Mouse (Mus musculus) embryonic facial prominence, embryonic 13.5 days (tissue): Measurements from ENCODE around the gene Map6. TPM values are rescaled to one million over a fixed set of nuclear protein-coding genes. Genes with fewer than 3 reads are reported as not detected.
A peak's percentile ranks its signal among the peaks of the same experiment; 100 is the strongest.

Source experiments
- ATAC-seq: fragments of 200-750 bp; cut with Nextera tagmentation; 2 replicates; pipeline ENCODE4 v1.8.0; 2017; ENCODE audit warnings: low read depth; ENCODE audit not compliant: insufficient number of reproducible peaks, insufficient read depth, low FRiP score, low TSS enrichment
- H3K27ac ChIP-seq: fragments of 300-500 bp; sonication (generic); 2 replicates; pipeline ENCODE4 v1.5.1; 2015; ENCODE audit warnings: moderate library complexity, mild to moderate bottlenecking, inconsistent platforms
- H3K27me3 ChIP-seq: fragments of 300-500 bp; sonication (generic); 2 replicates; pipeline ENCODE4 v1.6.1; 2015; ENCODE audit warnings: mild to moderate bottlenecking, inconsistent platforms
- H3K36me3 ChIP-seq: fragments of 300-500 bp; sonication (generic); 2 replicates; pipeline ENCODE4 v1.6.1; 2015; ENCODE audit warnings: mild to moderate bottlenecking, inconsistent platforms
- H3K4me1 ChIP-seq: fragments of 300-500 bp; sonication (generic); 2 replicates; pipeline ENCODE4 v1.6.1; 2015; ENCODE audit warnings: inconsistent platforms
- H3K4me2 ChIP-seq: fragments of 300-500 bp; sonication (generic); 2 replicates; pipeline ENCODE4 v1.6.1; 2015; ENCODE audit warnings: moderate library complexity, mild to moderate bottlenecking, inconsistent platforms
- H3K4me3 ChIP-seq: fragments of 300-500 bp; sonication (generic); 2 replicates; pipeline ENCODE4 v1.5.1; 2015; ENCODE audit warnings: mild to moderate bottlenecking, inconsistent platforms
- H3K9ac ChIP-seq: fragments of 300-500 bp; sonication (generic); 2 replicates; pipeline ENCODE4 v1.6.1; 2015; ENCODE audit warnings: mild to moderate bottlenecking, inconsistent platforms
- H3K9me3 ChIP-seq: fragments of 300-500 bp; sonication (generic); 2 replicates; pipeline ENCODE4 v1.6.1; 2016; ENCODE audit warnings: inconsistent platforms
- WGBS: fragments of 180-500 bp; shearing (Covaris S2); methylation state at CpG from one replicate; pipeline ENCODE4 v1.1.7; 2015; ENCODE audit warnings: mixed read lengths; 5-methylcytosine and 5-hydroxymethylcytosine counted together
- polyA plus RNA-seq: library from polyadenylated mRNA; unstranded; fragments of >200 nt; fragmentation: Nextera tagmentation; extraction: Ambion mirVana; gene quantifications from 2 replicates; pipeline ENCODE4 v1.2.1, GENCODE M21; 2015

Map6 gene
- polyA plus RNA-seq, 1 experiment from 2014 or later: 3.9 TPM

GRCm38 (mm10) chr7:99267897-99268505 lies 754 bp downstream of the Map6 start:
- Histone ChIP-seq H3K36me3 (no peaks in the 10 kb centered on the region), H3K4me3 (peak overlapping the region; percentile 52), H3K4me2 (peak overlapping the region; percentile 86), H3K9me3 (no peaks in the 10 kb centered on the region), H3K27me3 (peaks cover 79% of the 10 kb centered on the region), H3K4me1 (peaks cover 28% of the 10 kb centered on the region), H3K9ac (peak overlapping the region; percentile 61), H3K27ac (no peak overlapping the region)
- WGBS: under 1% methylated on average over 57 of the region's 59 CpGs
- ATAC-seq: peak; percentile 60

DNA sequence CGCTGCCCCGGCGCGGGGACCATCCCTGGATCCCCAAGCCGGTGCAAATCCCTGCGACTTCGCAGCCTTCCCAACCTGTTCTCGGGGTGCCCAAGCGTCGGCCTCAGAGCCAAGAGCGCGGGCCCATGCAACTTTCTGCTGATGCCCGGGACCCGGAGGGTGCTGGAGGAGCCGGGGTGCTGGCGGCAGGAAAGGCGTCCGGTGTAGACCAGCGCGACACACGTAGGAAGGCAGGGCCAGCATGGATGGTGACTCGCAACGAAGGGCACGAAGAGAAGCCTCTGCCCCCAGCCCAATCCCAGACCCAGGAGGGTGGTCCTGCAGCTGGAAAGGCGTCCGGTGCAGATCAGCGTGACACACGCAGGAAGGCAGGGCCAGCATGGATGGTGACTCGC lies 1.3 kb downstream of the Map6 start:
- peaks cover 79% of the 10 kb centered on the region for H3K27me3 ChIP-seq
- H3K36me3 ChIP-seq: no peaks in the 10 kb centered on the region
- peaks cover 28% of the 10 kb centered on the region for H3K4me1 ChIP-seq
- no peak for ATAC-seq
- WGBS: under 1% methylated on average over 29 of the region's 29 CpGs
- no peak overlapping the region for H3K27ac ChIP-seq
- peak overlapping the region; percentile 52 for H3K4me3 ChIP-seq
- H3K9me3 ChIP-seq: no peaks in the 10 kb centered on the region
- H3K4me2 ChIP-seq: peak overlapping the region; percentile 86
- peak overlapping the region; percentile 61 for H3K9ac ChIP-seq

DNA sequence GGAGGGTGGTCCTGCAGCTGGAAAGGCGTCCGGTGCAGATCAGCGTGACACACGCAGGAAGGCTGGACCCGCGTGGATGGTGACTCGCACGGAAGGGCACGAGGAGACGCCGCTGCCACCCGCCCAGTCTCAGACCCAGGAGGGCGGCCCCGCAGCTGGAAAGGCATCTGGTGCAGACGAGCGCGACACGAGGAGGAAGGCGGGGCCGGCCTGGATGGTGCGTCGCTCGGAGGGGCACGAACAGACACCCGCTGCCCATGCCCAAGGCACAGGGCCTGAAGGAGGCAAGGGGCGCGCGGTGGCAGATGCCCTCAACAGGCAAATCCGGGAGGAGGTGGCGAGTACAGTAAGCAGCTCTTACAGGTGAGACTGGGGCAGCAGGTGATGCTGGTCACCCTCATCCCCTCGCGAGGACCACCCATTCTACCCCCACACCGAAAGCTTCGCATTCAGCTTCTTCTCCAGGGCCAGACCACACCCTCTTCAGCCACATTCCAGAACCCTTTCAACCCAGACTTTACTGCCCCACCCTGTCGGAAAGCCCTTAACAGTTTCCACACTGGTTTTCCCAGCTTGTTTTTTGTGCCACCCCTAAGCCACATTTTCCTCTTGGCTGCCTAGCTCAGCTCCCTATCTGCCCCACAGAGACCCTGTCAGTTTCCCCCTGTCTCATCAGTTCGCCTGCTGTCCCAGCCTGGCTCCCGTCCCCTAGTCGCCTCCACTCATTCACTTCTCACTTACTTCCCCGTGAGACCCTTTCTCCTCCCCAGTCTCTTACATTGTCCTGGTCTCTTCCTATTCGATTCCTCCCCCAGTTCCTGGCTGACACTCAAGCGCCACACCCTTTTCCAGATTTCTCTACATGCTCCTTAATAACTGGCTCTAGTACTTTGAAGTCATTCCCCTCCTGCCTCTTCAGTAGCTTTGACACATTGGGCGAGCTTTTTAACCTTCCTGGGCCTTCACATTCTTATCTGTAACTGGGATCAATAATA lies 2.0 kb downstream of the Map6 start:
- Histone ChIP-seq H3K9me3 (no peaks in the 10 kb centered on the region), H3K9ac (peak overlapping the region; percentile 61; the same call in 1 of the 2 replicates), H3K4me2 (peak overlapping the region; percentile 86), H3K27me3 (peaks cover 81% of the 10 kb centered on the region), H3K27ac (no peak overlapping the region), H3K36me3 (no peaks in the 10 kb centered on the region), H3K4me1 (peaks cover 28% of the 10 kb centered on the region), H3K4me3 (peak overlapping the region; percentile 52)
- no peak for ATAC-seq
- 5% methylated on average over 42 of the region's 42 CpGs for WGBS

DNA sequence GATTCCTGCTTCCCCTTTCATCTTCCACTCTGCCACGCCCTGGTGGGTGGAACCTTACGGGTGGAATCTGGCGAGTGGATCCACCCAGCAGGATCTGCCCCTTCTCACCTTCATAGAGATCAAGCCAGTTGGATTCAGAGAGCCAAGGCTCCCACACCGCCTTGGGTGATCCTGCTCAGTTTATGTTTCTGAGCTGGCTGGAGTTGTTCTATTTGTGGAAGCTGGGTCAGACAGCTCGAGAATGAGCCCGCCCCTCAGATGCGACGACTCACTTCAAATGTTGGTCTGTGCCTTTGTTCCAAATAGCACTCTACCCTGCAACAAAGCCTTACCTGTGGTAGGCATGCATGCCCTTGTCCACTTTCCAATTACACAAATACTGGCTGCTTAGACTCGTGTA lies 4.4 kb downstream of the Map6 start:
- no peak for ATAC-seq
- H3K4me2 ChIP-seq: no peak overlapping the region
- H3K9me3 ChIP-seq: no peaks in the 10 kb centered on the region
- H3K4me3 ChIP-seq: no peak overlapping the region
- H3K9ac ChIP-seq: no peak overlapping the region
- H3K4me1 ChIP-seq: peaks cover 28% of the 10 kb centered on the region
- H3K27me3 ChIP-seq: peaks cover 62% of the 10 kb centered on the region
- no peaks in the 10 kb centered on the region for H3K36me3 ChIP-seq
- WGBS: 64% methylated on average over 9 of the region's 9 CpGs
- no peak overlapping the region for H3K27ac ChIP-seq

DNA sequence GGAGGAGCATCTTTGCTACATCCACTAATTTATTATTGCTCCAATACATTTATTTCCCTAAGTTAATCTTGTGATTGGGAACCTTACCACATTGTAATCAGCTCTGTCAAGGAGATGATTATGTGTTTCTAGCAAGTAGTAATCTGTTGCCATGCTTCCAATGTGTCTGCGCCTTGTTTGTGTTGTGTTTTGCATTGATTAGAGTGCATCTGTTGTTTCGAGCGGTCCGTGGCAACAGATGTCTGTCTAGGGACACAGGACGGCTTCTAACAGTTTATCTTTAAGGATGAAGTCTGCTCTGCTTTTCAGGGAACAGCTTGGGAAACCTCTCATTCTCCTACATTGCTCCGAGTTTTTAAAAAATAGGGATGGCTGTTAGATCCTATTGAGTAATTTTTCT lies 7.9 kb downstream of the Map6 start:
- WGBS: 60% methylated on average over 6 of the region's 6 CpGs
- no peaks in the 10 kb centered on the region for H3K36me3 ChIP-seq
- no peak overlapping the region for H3K4me3 ChIP-seq
- no peaks in the 10 kb centered on the region for H3K9me3 ChIP-seq
- no peak overlapping the region for H3K9ac ChIP-seq
- H3K27me3 ChIP-seq: peaks cover 27% of the 10 kb centered on the region
- H3K4me1 ChIP-seq: no peaks in the 10 kb centered on the region
- no peak for ATAC-seq
- no peak overlapping the region for H3K27ac ChIP-seq
- no peak overlapping the region for H3K4me2 ChIP-seq

DNA sequence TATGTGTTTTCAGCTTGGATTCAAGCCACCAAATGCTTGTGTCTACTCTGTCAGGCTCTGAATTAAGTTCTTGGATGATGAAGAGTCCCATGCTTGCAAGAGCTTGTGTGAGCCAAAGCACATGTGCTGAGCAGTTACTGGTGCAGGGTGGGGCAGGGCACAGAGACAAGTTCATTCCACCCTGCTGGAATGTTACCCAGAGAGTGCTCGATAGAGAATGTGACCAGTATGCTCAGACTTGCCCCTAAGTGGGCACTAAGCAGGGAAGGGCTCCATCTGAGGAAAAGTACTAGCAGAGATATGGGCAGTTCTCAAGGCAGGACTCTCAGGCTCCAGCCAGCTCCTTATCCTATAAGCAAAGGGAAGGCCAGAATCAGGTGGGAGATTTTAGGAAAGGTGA lies 9.4 kb downstream of the Map6 start:
- WGBS: 67% methylated on average over 1 of the region's 1 CpGs
- no peaks in the 10 kb centered on the region for H3K9me3 ChIP-seq
- no peak overlapping the region for H3K27ac ChIP-seq
- no peak for ATAC-seq
- no peak overlapping the region for H3K9ac ChIP-seq
- no peaks in the 10 kb centered on the region for H3K4me1 ChIP-seq
- H3K36me3 ChIP-seq: no peaks in the 10 kb centered on the region
- no peak overlapping the region for H3K4me3 ChIP-seq
- H3K4me2 ChIP-seq: no peak overlapping the region
- H3K27me3 ChIP-seq: peaks cover 11% of the 10 kb centered on the region

DNA sequence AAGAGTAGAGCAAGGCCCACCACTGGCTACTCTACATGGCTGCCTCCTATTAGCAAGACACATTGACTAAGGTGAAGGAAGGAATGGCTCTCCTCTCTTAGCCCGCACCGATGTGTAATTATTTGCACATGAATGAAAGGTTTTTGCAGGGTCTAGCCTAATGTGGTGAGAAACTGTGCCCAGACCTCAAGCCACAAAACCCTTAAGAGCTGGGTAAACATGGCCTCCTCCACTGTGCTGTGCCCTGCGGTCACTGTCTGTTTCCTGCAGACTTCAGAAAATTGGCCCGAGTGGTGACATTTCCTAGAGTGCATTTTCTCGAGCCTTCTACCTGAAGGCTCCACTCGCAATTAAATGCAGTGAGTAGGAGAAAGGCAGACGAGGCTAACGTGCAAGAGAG lies 11.1 kb downstream of the Map6 start:
- H3K9me3 ChIP-seq: no peaks in the 10 kb centered on the region
- no peaks in the 10 kb centered on the region for H3K36me3 ChIP-seq
- no peak for ATAC-seq
- 0 out of 2 replicates have a peak, but pooled peaks cover 6% of the 10 kb centered on the region for H3K27me3 ChIP-seq
- H3K4me3 ChIP-seq: no peak overlapping the region
- no peak overlapping the region for H3K4me2 ChIP-seq
- 87% methylated on average over 8 of the region's 8 CpGs for WGBS
- H3K27ac ChIP-seq: no peak overlapping the region
- no peak overlapping the region for H3K9ac ChIP-seq
- no peaks in the 10 kb centered on the region for H3K4me1 ChIP-seq

- H3K9me3 ChIP-seq: no peaks in the 10 kb centered on the region
- H3K4me3 ChIP-seq: no peak overlapping the region
- ATAC-seq: no peak
- H3K4me1 ChIP-seq: no peaks in the 10 kb centered on the region
- no peak overlapping the region for H3K27ac ChIP-seq
- no peak overlapping the region for H3K4me2 ChIP-seq
- 52% methylated on average over 8 of the region's 8 CpGs for WGBS
- H3K36me3 ChIP-seq: no peaks in the 10 kb centered on the region
- no peak overlapping the region for H3K9ac ChIP-seq
- H3K27me3 ChIP-seq: no peaks in the 10 kb centered on the region
These were observed 12.3 kb downstream of the Map6 start for GRCm38 (mm10) chr7:99279586-99279985.

GRCm38 (mm10) chr7:99287287-99287686 lies 20.0 kb downstream of the Map6 start:
- Histone ChIP-seq H3K9ac (no peak overlapping the region), H3K9me3 (no peaks in the 10 kb centered on the region), H3K27ac (no peak overlapping the region), H3K4me1 (peaks cover 20% of the 10 kb centered on the region), H3K27me3 (peaks cover 9% of the 10 kb centered on the region; the same call in 1 of the 2 replicates), H3K4me3 (no peak overlapping the region), H3K4me2 (no peak overlapping the region), H3K36me3 (no peaks in the 10 kb centered on the region)
- WGBS: 79% methylated on average over 3 of the region's 3 CpGs
- ATAC-seq: no peak

DNA sequence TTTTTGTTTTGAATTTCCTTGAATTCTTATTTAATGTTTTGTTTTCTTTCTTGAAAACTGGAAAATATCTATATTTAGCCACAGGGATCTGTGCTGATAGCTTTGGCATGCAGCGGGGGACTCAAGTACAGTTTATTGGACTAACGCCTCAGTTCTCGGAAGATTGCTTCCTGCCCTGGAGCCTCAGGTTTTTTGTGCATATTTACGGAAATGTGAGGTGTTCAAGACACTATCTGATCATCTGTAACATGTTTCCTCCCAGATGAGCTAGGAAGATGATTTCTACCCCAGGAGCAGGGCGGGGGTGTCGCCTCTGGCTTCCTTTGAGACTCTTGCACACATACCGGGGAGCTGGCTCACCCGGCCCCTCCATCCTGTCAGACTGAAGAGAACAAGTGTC lies 22.8 kb downstream of the Map6 start:
- peaks cover 4% of the 10 kb centered on the region; the same call in 1 of the 2 replicates for H3K9me3 ChIP-seq
- H3K4me1 ChIP-seq: peaks cover 21% of the 10 kb centered on the region
- H3K4me2 ChIP-seq: no peak overlapping the region
- WGBS: 42% methylated on average over 8 of the region's 8 CpGs
- no peak for ATAC-seq
- no peak overlapping the region for H3K27ac ChIP-seq
- no peaks in the 10 kb centered on the region for H3K36me3 ChIP-seq
- H3K9ac ChIP-seq: no peak overlapping the region
- H3K27me3 ChIP-seq: peaks cover 9% of the 10 kb centered on the region; the same call in 1 of the 2 replicates
- H3K4me3 ChIP-seq: no peak overlapping the region

DNA sequence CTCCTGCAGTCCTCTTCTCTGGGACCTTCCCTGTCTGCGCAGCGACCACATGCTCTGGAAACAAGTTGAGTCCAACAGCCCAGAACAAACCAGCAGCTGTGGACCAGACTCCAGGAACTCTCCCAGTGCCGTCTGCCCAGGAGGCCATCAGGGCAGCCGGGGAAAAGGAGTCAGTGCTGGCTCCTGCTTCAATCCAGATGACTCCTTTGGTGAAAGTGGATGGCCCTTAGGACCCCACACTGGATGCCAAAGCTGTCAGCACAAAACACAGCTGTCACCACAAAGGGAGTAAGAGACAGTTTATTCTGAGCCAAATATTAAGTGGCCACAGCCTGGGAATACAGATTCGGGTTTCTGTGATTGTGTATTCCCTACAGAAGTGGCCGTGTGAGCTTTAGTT lies 23.7 kb downstream of the Map6 start:
- 41% methylated on average over 6 of the region's 6 CpGs for WGBS
- Histone ChIP-seq H3K9ac (no peak overlapping the region), H3K4me1 (peaks cover 23% of the 10 kb centered on the region), H3K4me3 (no peak overlapping the region), H3K27ac (no peak overlapping the region), H3K9me3 (peaks cover 4% of the 10 kb centered on the region; the same call in 1 of the 2 replicates), H3K4me2 (no peak overlapping the region), H3K27me3 (peaks cover 9% of the 10 kb centered on the region; the same call in 1 of the 2 replicates), H3K36me3 (no peaks in the 10 kb centered on the region)
- ATAC-seq: no peak
